Mouse (Mus musculus) thymus, postnatal 14 days (tissue): Measurements from ENCODE around the gene Gimd1.

Experiments used
- DNase-seq: peaks from one replicate; pipeline ENCODE4 v3.0.0; 2021

Gimd1 gene

GRCm38 (mm10) chr3:132629601-132630239 lies at the start of gene Gimd1:
Gene Gimd1 (plus strand): TSS chr3:132629820.
- no peak for DNase-seq

GRCm38 (mm10) chr3:132581198-132581597 lies 48.4 kb upstream of the Gimd1 start:
- no peak for DNase-seq

- no peak for DNase-seq
Measured at GRCm38 (mm10) chr3:132582339-132582738, 47.3 kb upstream of the Gimd1 start.

- DNase-seq: no peak
Measured at GRCm38 (mm10) chr3:132585122-132585972, 44.3 kb upstream of the Gimd1 start.

GRCm38 (mm10) chr3:132588146-132588545 lies 41.5 kb upstream of the Gimd1 start:
- no peak for DNase-seq

GRCm38 (mm10) chr3:132590010-132590409 lies 39.6 kb upstream of the Gimd1 start:
- DNase-seq: no peak

GRCm38 (mm10) chr3:132590604-132591003 lies 39.0 kb upstream of the Gimd1 start:
- no peak for DNase-seq

- DNase-seq: no peak
Measured at GRCm38 (mm10) chr3:132628741-132629140, 879 bp upstream of the Gimd1 start.

- no peak for DNase-seq
Measured at GRCm38 (mm10) chr3:132633261-132633660, 3.6 kb downstream of the Gimd1 start.

- DNase-seq: no peak
Measured at GRCm38 (mm10) chr3:132637080-132637479, 7.5 kb downstream of the Gimd1 start.

GRCm38 (mm10) chr3:132644071-132644470 lies 14.5 kb downstream of the Gimd1 start:
- no peak for DNase-seq

GRCm38 (mm10) chr3:132646814-132647213 lies 17.2 kb downstream of the Gimd1 start:
- no peak for DNase-seq

- DNase-seq: no peak
Measured at GRCm38 (mm10) chr3:132649368-132649767, 19.7 kb downstream of the Gimd1 start.

GRCm38 (mm10) chr3:132650191-132650590 lies 20.6 kb downstream of the Gimd1 start:
- DNase-seq: no peak

GRCm38 (mm10) chr3:132651776-132652175 lies 22.2 kb downstream of the Gimd1 start:
- DNase-seq: no peak

GRCm38 (mm10) chr3:132653959-132654358 lies 24.3 kb downstream of the Gimd1 start:
- no peak for DNase-seq

- DNase-seq: no peak
Measured at GRCm38 (mm10) chr3:132655955-132656354, 26.3 kb downstream of the Gimd1 start.

GRCm38 (mm10) chr3:132677494-132677893 lies 47.9 kb downstream of the Gimd1 start:
- no peak for DNase-seq

GRCm38 (mm10) chr3:132683447-132684230 lies 54.0 kb downstream of the Gimd1 start, which contains the start of gene Tbck:
Gene Tbck (plus strand): TSS chr3:132684144.
- peak; percentile 95 for DNase-seq

- no peak for DNase-seq
Measured at GRCm38 (mm10) chr3:132684231-132684928, 54.8 kb downstream of the Gimd1 start, which contains the start of gene Aimp1. Gene Aimp1 (minus strand): TSS chr3:132684370.
